Mouse (Mus musculus) MEL (cell line): ENCODE results near the gene Mnd1. TPM values are rescaled to one million over a fixed set of nuclear protein-coding genes. Genes with fewer than 3 reads are reported as not detected.

Source experiments
- DNase-seq: peaks from one replicate; pipeline ENCODE4 v3.0.0; 2011; ENCODE audit warnings: low read depth, low spot score
- H3K27ac ChIP-seq: 2 replicates; pipeline ENCODE4 v1.5.1; 2012; ENCODE audit warnings: low read depth, mild to moderate bottlenecking, control low read depth, low read length, moderate library complexity; ENCODE audit not compliant: control insufficient read depth
- H3K27me3 ChIP-seq, 2 experiments: fragments of 150-350 bp in 1 of 2; sonication (generic) in 1 of 2; 2 replicates each; pipeline ENCODE4 v1.6.1; 2012; ENCODE audit warnings: low read length in 2 of 2, mild to moderate bottlenecking in 2 of 2, improper control_type of control experiment in 1 of 2, moderate library complexity in 1 of 2; ENCODE audit not compliant: insufficient read depth in 2 of 2, control insufficient read depth in 1 of 2
- H3K36me3 ChIP-seq, 2 experiments: 2 replicates each; pipeline ENCODE4 v1.6.1; 2012 to 2014; ENCODE audit warnings: low read length in 2 of 2, improper control_type of control experiment in 1 of 2, inconsistent platforms in 1 of 2, mild to moderate bottlenecking in 1 of 2; ENCODE audit not compliant: insufficient read depth in 2 of 2, control insufficient read depth in 1 of 2
- H3K4me1 ChIP-seq, 2 experiments: fragments of 150-350 bp in 1 of 2; sonication (generic) in 1 of 2; 2 replicates each; pipeline ENCODE4 v1.6.1; 2012; ENCODE audit warnings: low read length in 2 of 2, improper control_type of control experiment in 1 of 2, mild to moderate bottlenecking in 1 of 2; ENCODE audit not compliant: insufficient read depth in 2 of 2, control insufficient read depth in 1 of 2
- H3K4me3 ChIP-seq, 2 experiments: fragments of 150-350 bp in 1 of 2; sonication (generic) in 1 of 2; 2 replicates each; pipeline ENCODE4 v1.5.1; 2012; ENCODE audit warnings: low read depth in 2 of 2, low read length in 2 of 2, mild to moderate bottlenecking in 2 of 2, moderate library complexity in 2 of 2, control low read depth in 1 of 2, improper control_type of control experiment in 1 of 2; ENCODE audit not compliant: control insufficient read depth in 1 of 2, insufficient read depth in 1 of 2
- H3K79me2 ChIP-seq: 2 replicates; pipeline ENCODE4 v1.6.1; 2012; ENCODE audit warnings: mild to moderate bottlenecking, low read length, moderate library complexity; ENCODE audit not compliant: control insufficient read depth, poor library complexity, insufficient read depth
- H3K9ac ChIP-seq: 2 replicates; pipeline ENCODE4 v1.6.1; 2012; ENCODE audit warnings: low read depth, mild to moderate bottlenecking, control low read depth, low read length, moderate library complexity; ENCODE audit not compliant: control insufficient read depth, poor library complexity, severe bottlenecking
- H3K9me3 ChIP-seq: fragments of 150-350 bp; sonication (generic); replicated peaks from 2 replicates; pipeline ENCODE4 v1.6.1; 2012; ENCODE audit warnings: mild to moderate bottlenecking, low read length, improper control_type of control experiment, moderate library complexity; ENCODE audit not compliant: insufficient read depth
- BHLHE40 ChIP-seq: IDR thresholded peaks from 2 replicates; pipeline ENCODE4 v1.6.1; 2012; ENCODE audit warnings: low read depth, mild to moderate bottlenecking, inconsistent platforms, low read length, improper control_type of control experiment, borderline replicate concordance
- E2F4 ChIP-seq: IDR thresholded peaks from 2 replicates; pipeline ENCODE4 v1.6.1; 2011; ENCODE audit warnings: low read depth, low read length, improper control_type of control experiment, borderline replicate concordance
- ELF1 ChIP-seq: IDR thresholded peaks from 2 replicates; pipeline ENCODE4 v1.6.1; 2014; ENCODE audit warnings: low read depth, mild to moderate bottlenecking, inconsistent platforms, low read length, improper control_type of control experiment, moderate library complexity
- ETS1 ChIP-seq: IDR thresholded peaks from 2 replicates; pipeline ENCODE4 v1.6.1; 2012; ENCODE audit warnings: low read depth, mild to moderate bottlenecking, inconsistent platforms, low read length, improper control_type of control experiment, moderate library complexity
- GATA1 ChIP-seq: IDR thresholded peaks from 2 replicates; pipeline ENCODE4 v1.6.1; 2011; ENCODE audit warnings: low read depth, low read length, improper control_type of control experiment
- JUND ChIP-seq: IDR thresholded peaks from 2 replicates; pipeline ENCODE4 v1.6.1; 2011; ENCODE audit warnings: low read depth, mild to moderate bottlenecking, improper control_type of control experiment, low read length
- KAT2A ChIP-seq: conservative IDR thresholded peaks from 2 replicates; pipeline ENCODE4 v1.6.1; 2012; ENCODE audit warnings: low read depth, low read length, improper control_type of control experiment, inconsistent platforms
- MAFK ChIP-seq: IDR thresholded peaks from 2 replicates; pipeline ENCODE4 v1.6.1; 2011; ENCODE audit warnings: low read depth, mild to moderate bottlenecking, low read length, improper control_type of control experiment, borderline replicate concordance
- MAZ ChIP-seq: IDR thresholded peaks from 2 replicates; pipeline ENCODE4 v1.6.1; 2012; ENCODE audit warnings: low read depth, mild to moderate bottlenecking, inconsistent platforms, low read length, improper control_type of control experiment
- MYC ChIP-seq: IDR thresholded peaks from 2 replicates; pipeline ENCODE4 v1.6.1; 2011; ENCODE audit warnings: low read depth, mild to moderate bottlenecking, low read length, improper control_type of control experiment, moderate library complexity
- NELFE ChIP-seq: IDR thresholded peaks from 2 replicates; pipeline ENCODE4 v1.6.1; 2011; ENCODE audit warnings: low read depth, low read length, improper control_type of control experiment
- NRF1 ChIP-seq: IDR thresholded peaks from 2 replicates; pipeline ENCODE4 v1.6.1; 2014; ENCODE audit warnings: low read depth, mild to moderate bottlenecking, inconsistent platforms, low read length, improper control_type of control experiment, moderate library complexity; ENCODE audit not compliant: poor library complexity, insufficient read depth, severe bottlenecking
- RAD21 ChIP-seq: IDR thresholded peaks from 2 replicates; pipeline ENCODE4 v1.6.1; 2011; ENCODE audit warnings: mild to moderate bottlenecking, low read depth, low read length, improper control_type of control experiment
- SMC3 ChIP-seq: IDR thresholded peaks from 2 replicates; pipeline ENCODE4 v1.6.1; 2011; ENCODE audit warnings: low read depth, low read length, improper control_type of control experiment
- TCF12 ChIP-seq: IDR thresholded peaks from 2 replicates; pipeline ENCODE4 v1.6.1; 2014; ENCODE audit warnings: low read depth, mild to moderate bottlenecking, inconsistent platforms, low read length, improper control_type of control experiment, moderate library complexity
- USF1 ChIP-seq: IDR thresholded peaks from 2 replicates; pipeline ENCODE4 v1.6.1; 2014; ENCODE audit warnings: low read depth, mild to moderate bottlenecking, inconsistent platforms, low read length, improper control_type of control experiment, moderate library complexity
- ZC3H11A ChIP-seq: IDR thresholded peaks from 2 replicates; pipeline ENCODE4 v1.6.1; 2012; ENCODE audit warnings: low read depth, mild to moderate bottlenecking, inconsistent platforms, low read length, improper control_type of control experiment
- polyA plus RNA-seq, 2 experiments: library from polyadenylated mRNA; stranded (reverse) in 1 of 2; unstranded in 1 of 2; fragments of >175 nt in 1 of 2; fragments of >200 nt in 1 of 2; gene quantifications; 2 replicates each; pipeline versions ENCODE4 v1.2.1 to v1.2.4; 2012; ENCODE audit warnings: low replicate concordance in 2 of 2, low read depth in 1 of 2; ENCODE audit not compliant: insufficient read length in 2 of 2, insufficient read depth in 1 of 2, missing spikeins in 1 of 2
- total RNA-seq: library from RNA; depleted of rRNA; stranded (reverse); fragments of 300-350 nt; gene quantifications from 2 replicates; pipeline ENCODE4 v1.2.3, GENCODE M21; 2012

Mnd1 gene
- total and polyA plus RNA-seq, 3 experiments = 11.0 to 11.2 TPM; not detected in 1

GRCm38 (mm10) chr3:84118718-84119117, 36.9 kb downstream of the Mnd1 start:
- no peak overlapping the region for H3K9ac ChIP-seq
- H3K27ac ChIP-seq = no peak overlapping the region
- no peak for DNase-seq
- TF ChIP-seq ELF1 (no peak), USF1 (no peak), MAZ (no peak), TCF12 (no peak), ZC3H11A (no peak), KAT2A (no peak), NRF1 (no peak), BHLHE40 (no peak)
- no peaks in the 10 kb centered on the region for H3K79me2 ChIP-seq
- H3K9me3 ChIP-seq = no peaks in the 10 kb centered on the region
- H3K27me3 ChIP-seq = no peaks in the 10 kb centered on the region
- H3K4me3 ChIP-seq = no peak overlapping the region
- H3K36me3 ChIP-seq = no peaks in the 10 kb centered on the region
- H3K4me1 ChIP-seq = no peaks in the 10 kb centered on the region

GRCm38 (mm10) chr3:84118178-84118577, 37.4 kb downstream of the Mnd1 start:
- no peaks in the 10 kb centered on the region for H3K36me3 ChIP-seq
- TF ChIP-seq MAFK = no peak
- TF ChIP-seq E2F4 = no peak
- TF ChIP-seq NELFE = no peak
- TF ChIP-seq TCF12 = no peak
- no peak for TF ChIP-seq USF1
- TF ChIP-seq JUND = no peak
- no peak for TF ChIP-seq MYC
- TF ChIP-seq ETS1 = no peak
- no peak for TF ChIP-seq RAD21
- TF ChIP-seq SMC3 = no peak
- TF ChIP-seq GATA1 = no peak
- H3K27me3 ChIP-seq = no peaks in the 10 kb centered on the region
- H3K4me1 ChIP-seq = no peaks in the 10 kb centered on the region
- no peaks in the 10 kb centered on the region for H3K9me3 ChIP-seq
- H3K4me3 ChIP-seq = no peak overlapping the region
- H3K9ac ChIP-seq = no peak overlapping the region
- H3K79me2 ChIP-seq = no peaks in the 10 kb centered on the region
- H3K27ac ChIP-seq = no peak overlapping the region
- no peak for DNase-seq
